Mouse (Mus musculus): ENCODE measurements around the gene Myo1e.

The Myo1e gene

GRCm38 (mm10) chr9:70283151-70283550 is 76.0 kb downstream of the Myo1e start:
- DNase-seq (ENCODE audit: low read depth): no peak

GRCm38 (mm10) chr9:70284584-70285140 is 77.5 kb downstream of the Myo1e start:
- DNase-seq (ENCODE audit: low read depth): no peak

GRCm38 (mm10) chr9:70290785-70291184 is 83.6 kb downstream of the Myo1e start:
- DNase-seq (ENCODE audit: low read depth): no peak

- DNase-seq (ENCODE audit: low read depth): no peak
These were observed 89.8 kb downstream of the Myo1e start for GRCm38 (mm10) chr9:70296916-70297315.

- no peak for DNase-seq (ENCODE audit: low read depth)
These were observed 91.1 kb downstream of the Myo1e start for GRCm38 (mm10) chr9:70298221-70298620.

- no peak for DNase-seq (ENCODE audit: low read depth)
These were observed 93.6 kb downstream of the Myo1e start for GRCm38 (mm10) chr9:70300705-70301104.

- DNase-seq (ENCODE audit: low read depth): no peak
These were observed 94.4 kb downstream of the Myo1e start for GRCm38 (mm10) chr9:70301598-70301997.

GRCm38 (mm10) chr9:70304901-70305300 is 97.8 kb downstream of the Myo1e start:
- DNase-seq (ENCODE audit: low read depth): no peak

- DNase-seq (ENCODE audit: low read depth): peak; percentile 67
These were observed 102.9 kb downstream of the Myo1e start for GRCm38 (mm10) chr9:70310046-70310445.

GRCm38 (mm10) chr9:70314019-70314418 is 106.9 kb downstream of the Myo1e start:
- DNase-seq (ENCODE audit: low read depth): peak; percentile 42

- DNase-seq (ENCODE audit: low read depth): no peak
These were observed 108.0 kb downstream of the Myo1e start for GRCm38 (mm10) chr9:70315130-70315529.

- no peak for DNase-seq (ENCODE audit: low read depth)
These were observed 111.5 kb downstream of the Myo1e start for GRCm38 (mm10) chr9:70318601-70319000.

GRCm38 (mm10) chr9:70324336-70324735 is 117.2 kb downstream of the Myo1e start:
- no peak for DNase-seq (ENCODE audit: low read depth)

- no peak for DNase-seq (ENCODE audit: low read depth)
These were observed 118.9 kb downstream of the Myo1e start for GRCm38 (mm10) chr9:70325880-70326595.

- DNase-seq (ENCODE audit: low read depth): no peak
These were observed 121.2 kb downstream of the Myo1e start for GRCm38 (mm10) chr9:70328193-70328841.

- DNase-seq (ENCODE audit: low read depth): no peak
These were observed 124.7 kb downstream of the Myo1e start for GRCm38 (mm10) chr9:70331727-70332335.

GRCm38 (mm10) chr9:70338391-70338790 is 131.2 kb downstream of the Myo1e start:
- no peak for DNase-seq (ENCODE audit: low read depth)

GRCm38 (mm10) chr9:70338894-70339293 is 131.7 kb downstream of the Myo1e start:
- no peak for DNase-seq (ENCODE audit: low read depth)

- DNase-seq (ENCODE audit: low read depth): no peak
These were observed 142.1 kb downstream of the Myo1e start for GRCm38 (mm10) chr9:70349274-70349673.

- peak; percentile 12 for DNase-seq (ENCODE audit: low read depth)
These were observed 144.6 kb downstream of the Myo1e start for GRCm38 (mm10) chr9:70351570-70352277.

GRCm38 (mm10) chr9:70356254-70356653 is 149.1 kb downstream of the Myo1e start:
- no peak for DNase-seq (ENCODE audit: low read depth)

GRCm38 (mm10) chr9:70359402-70360131 is 152.4 kb downstream of the Myo1e start:
- DNase-seq (ENCODE audit: low read depth): no peak

Data from induced T-regulatory cell, adult 2 months (primary cell).